Mouse (Mus musculus) adrenal gland, adult (tissue): ENCODE results near the gene Hist1h2bf.
A peak's percentile ranks its signal among the peaks of the same experiment; 100 is the strongest.
"Not testable (repeated sequence)": the region's sequence is repeated elsewhere in the genome, so short reads cannot be mapped to it uniquely, and the experiment has no call there.

ENCODE experiments used
- DNase-seq, 2 experiments: peaks; one replicate each; pipeline ENCODE4 v3.0.0; 2022 to 2023; ENCODE audit warnings: low spot score in 1 of 2; ENCODE audit not compliant: inconsistent age in 2 of 2

Hist1h2bf gene

GRCm38 (mm10) chr13:23550761-23551145 lies 23.2 kb downstream of the Hist1h2bf start:
- no peak for DNase-seq

GRCm38 (mm10) chr13:23546694-23547093 lies 27.3 kb downstream of the Hist1h2bf start:
- DNase-seq, result no peak

- DNase-seq, result not testable (repeated sequence)
Measured at GRCm38 (mm10) chr13:23544787-23545120, 29.2 kb downstream of the Hist1h2bf start.

- DNase-seq, result peak; percentile 81 to 97
Measured at GRCm38 (mm10) chr13:23543965-23544786, 29.8 kb downstream of the Hist1h2bf start, which contains the start of gene Hist1h3f. Gene Hist1h3f, plus strand, starts transcription at chr13:23544052.

- peak; percentile 76 to 95 for DNase-seq
Measured at GRCm38 (mm10) chr13:23542999-23543607, 30.9 kb downstream of the Hist1h2bf start, which contains the start of gene Hist1h2bh. Gene Hist1h2bh, minus strand, starts transcription at chr13:23543392.

- DNase-seq, result not testable (repeated sequence)
Measured at GRCm38 (mm10) chr13:23542225-23542980, 31.6 kb downstream of the Hist1h2bf start.

GRCm38 (mm10) chr13:23541497-23541896 lies 32.5 kb downstream of the Hist1h2bf start:
- DNase-seq, result no peak

GRCm38 (mm10) chr13:23539821-23540220 lies 34.2 kb downstream of the Hist1h2bf start:
- not testable (repeated sequence) for DNase-seq

- DNase-seq, result no peak
Measured at GRCm38 (mm10) chr13:23538249-23538648, 35.7 kb downstream of the Hist1h2bf start.

GRCm38 (mm10) chr13:23537006-23537710 lies 36.8 kb downstream of the Hist1h2bf start:
- no peak for DNase-seq

- no peak for DNase-seq
Measured at GRCm38 (mm10) chr13:23536076-23536822, 37.7 kb downstream of the Hist1h2bf start.

GRCm38 (mm10) chr13:23535137-23536075 lies 38.6 kb downstream of the Hist1h2bf start, which contains the start of gene Hist1h3g:
Gene Hist1h3g, plus strand, starts transcription at chr13:23535422.
- peak; percentile 87 to 96 for DNase-seq

- peak in 1 of 2 experiments; percentile 54 for DNase-seq
Measured at GRCm38 (mm10) chr13:23534368-23535131, 39.4 kb downstream of the Hist1h2bf start.

- peak; percentile 56 to 84 for DNase-seq
Measured at GRCm38 (mm10) chr13:23533560-23534367, 40.2 kb downstream of the Hist1h2bf start, which contains the start of gene Hist1h2af. Gene Hist1h2af, plus strand, starts transcription at chr13:23533906.

GRCm38 (mm10) chr13:23532262-23533075 lies 41.5 kb downstream of the Hist1h2bf start:
- no peak for DNase-seq
